Mouse (Mus musculus) embryonic facial prominence, embryonic 12.5 days (tissue): ENCODE results near the gene Olfr148. TPM values are rescaled to one million over a fixed set of nuclear protein-coding genes. Genes with fewer than 3 reads are reported as not detected.

Experiments
- ATAC-seq: fragments of 200-750 bp; cut with Nextera tagmentation; 2 replicates; pipeline ENCODE4 v1.8.0; 2017; ENCODE audit not compliant: insufficient number of reproducible peaks, insufficient read depth, low FRiP score, low TSS enrichment
- H3K27ac ChIP-seq: fragments of 300-500 bp; sonication (generic); 2 replicates; pipeline ENCODE4 v1.5.1; 2016; ENCODE audit warnings: mild to moderate bottlenecking
- H3K27me3 ChIP-seq: fragments of 300-500 bp; sonication (generic); 2 replicates; pipeline ENCODE4 v1.6.1; 2016; ENCODE audit warnings: mild to moderate bottlenecking, moderate library complexity
- H3K36me3 ChIP-seq: fragments of 300-500 bp; sonication (generic); 2 replicates; pipeline ENCODE4 v1.6.1; 2016; ENCODE audit warnings: mild to moderate bottlenecking
- H3K4me1 ChIP-seq: fragments of 300-500 bp; sonication (generic); 2 replicates; pipeline ENCODE4 v1.6.1; 2016
- H3K4me2 ChIP-seq: fragments of 300-500 bp; sonication (generic); replicated peaks from 2 replicates; pipeline ENCODE4 v1.6.1; 2016; ENCODE audit warnings: mild to moderate bottlenecking, moderate library complexity
- H3K4me3 ChIP-seq: fragments of 300-500 bp; sonication (generic); 2 replicates; pipeline ENCODE4 v1.5.1; 2016; ENCODE audit warnings: mild to moderate bottlenecking
- H3K9ac ChIP-seq: fragments of 300-500 bp; sonication (generic); 2 replicates; pipeline ENCODE4 v1.6.1; 2016; ENCODE audit warnings: mild to moderate bottlenecking, moderate library complexity
- H3K9me3 ChIP-seq: fragments of 300-500 bp; sonication (generic); 2 replicates; pipeline ENCODE4 v1.6.1; 2016; ENCODE audit warnings: mild to moderate bottlenecking, moderate library complexity
- WGBS: fragments of 180-500 bp; shearing (Covaris S2); methylation state at CpG from one replicate; pipeline ENCODE4 v1.1.7; 2016; 5-methylcytosine and 5-hydroxymethylcytosine counted together
- polyA plus RNA-seq: library from polyadenylated mRNA; unstranded; fragments of >200 nt; fragmentation: Nextera tagmentation; extraction: Ambion mirVana; gene quantifications from 2 replicates; pipeline ENCODE4 v1.2.1, GENCODE M21; 2016

Gene Olfr148
- polyA plus RNA-seq, result not detected in 2 replicates

GRCm38 (mm10) chr9:39610355-39610754 lies at the start of gene Olfr148:
Gene Olfr148, plus strand, starts transcription at chr9:39610655.
- ATAC-seq, result no peak
- WGBS, result 71% methylated on average over 3 of the region's 3 CpGs
- H3K4me3 ChIP-seq, result no peak within 1 kb of the TSS
- H3K9me3 ChIP-seq, result no peaks in the 10 kb centered on the region
- no peaks in the 10 kb centered on the region for H3K27me3 ChIP-seq
- H3K4me2 ChIP-seq, result no peak within 1 kb of the TSS
- no peaks in the 10 kb centered on the region for H3K36me3 ChIP-seq
- no peak within 1 kb of the TSS for H3K27ac ChIP-seq
- H3K9ac ChIP-seq, result no peak within 1 kb of the TSS
- H3K4me1 ChIP-seq, result no peaks in the 10 kb centered on the region

- Histone ChIP-seq H3K9me3 (no peaks in the 10 kb centered on the region), H3K4me3 (no peak within 1 kb of the TSS), H3K4me2 (no peak within 1 kb of the TSS), H3K36me3 (no peaks in the 10 kb centered on the region), H3K9ac (no peak within 1 kb of the TSS), H3K27me3 (no peaks in the 10 kb centered on the region), H3K27ac (no peak within 1 kb of the TSS), H3K4me1 (no peaks in the 10 kb centered on the region)
- 68% methylated on average over 3 of the region's 3 CpGs for WGBS
- ATAC-seq, result no peak
Observed at GRCm38 (mm10) chr9:39575469-39575868, 35.0 kb upstream of the Olfr148 start, which contains the start of gene Olfr959. Gene Olfr959, minus strand, starts transcription at chr9:39575569.

GRCm38 (mm10) chr9:39577050-39577449 lies 33.4 kb upstream of the Olfr148 start:
- WGBS, result 84% methylated on average over 5 of the region's 5 CpGs
- no peaks in the 10 kb centered on the region for H3K9me3 ChIP-seq
- H3K36me3 ChIP-seq, result no peaks in the 10 kb centered on the region
- H3K27ac ChIP-seq, result no peak overlapping the region
- H3K4me2 ChIP-seq, result no peak overlapping the region
- H3K9ac ChIP-seq, result no peak overlapping the region
- ATAC-seq, result no peak
- H3K4me1 ChIP-seq, result no peaks in the 10 kb centered on the region; the same call in 1 of the 2 replicates
- no peaks in the 10 kb centered on the region for H3K27me3 ChIP-seq
- H3K4me3 ChIP-seq, result no peak overlapping the region

GRCm38 (mm10) chr9:39602536-39603332 lies 7.7 kb upstream of the Olfr148 start:
- Histone ChIP-seq H3K36me3 (peaks cover 5% of the 10 kb centered on the region; the same call in 1 of the 2 replicates), H3K9ac (no peak overlapping the region), H3K27ac (peak overlapping the region; percentile 46; the same call in 1 of the 2 replicates), H3K27me3 (no peaks in the 10 kb centered on the region), H3K4me2 (peak overlapping the region; percentile 69), H3K4me3 (peak overlapping the region; percentile 46), H3K4me1 (peaks cover 4% of the 10 kb centered on the region; the same call in 1 of the 2 replicates), H3K9me3 (no peaks in the 10 kb centered on the region)
- ATAC-seq, result 0 out of 2 replicates have a peak, but pooled peaks have one; percentile 55
- WGBS, result under 1% methylated on average over 19 of the region's 19 CpGs

GRCm38 (mm10) chr9:39603333-39603845 lies 7.1 kb upstream of the Olfr148 start:
- H3K27ac ChIP-seq, result peak overlapping the region; percentile 72
- peak; percentile 74; the same call in 1 of the 2 replicates for ATAC-seq

GRCm38 (mm10) chr9:39603999-39604453 lies 6.4 kb upstream of the Olfr148 start, which contains the start of gene AW551984:
Gene AW551984, minus strand, starts transcription at chr9:39604403.
- Histone ChIP-seq H3K27ac (peak within 1 kb of the TSS; percentile 72), H3K4me2 (peak within 1 kb of the TSS; percentile 69), H3K27me3 (no peaks in the 10 kb centered on the region), H3K36me3 (peaks cover 5% of the 10 kb centered on the region; the same call in 1 of the 2 replicates), H3K9ac (peak within 1 kb of the TSS; percentile 19; the same call in 1 of the 2 replicates), H3K9me3 (no peaks in the 10 kb centered on the region), H3K4me3 (peak within 1 kb of the TSS; percentile 46), H3K4me1 (peaks cover 4% of the 10 kb centered on the region; the same call in 1 of the 2 replicates)
- 0% methylated on average over 8 of the region's 8 CpGs for WGBS
- ATAC-seq, result peak; percentile 85

More at GRCm38 (mm10) chr9:39603333-39603845, 7.1 kb upstream of the Olfr148 start:
- peaks cover 5% of the 10 kb centered on the region; the same call in 1 of the 2 replicates for H3K36me3 ChIP-seq
- peak overlapping the region; percentile 19; the same call in 1 of the 2 replicates for H3K9ac ChIP-seq
- peak overlapping the region; percentile 46 for H3K4me3 ChIP-seq
- peaks cover 4% of the 10 kb centered on the region; the same call in 1 of the 2 replicates for H3K4me1 ChIP-seq
- no peaks in the 10 kb centered on the region for H3K9me3 ChIP-seq
- H3K4me2 ChIP-seq, result peak overlapping the region; percentile 69
- no peaks in the 10 kb centered on the region for H3K27me3 ChIP-seq
- WGBS, result under 1% methylated on average over 9 of the region's 9 CpGs

GRCm38 (mm10) chr9:39608497-39608896 lies 2.0 kb upstream of the Olfr148 start:
- H3K9me3 ChIP-seq, result no peaks in the 10 kb centered on the region
- peaks cover 4% of the 10 kb centered on the region; the same call in 1 of the 2 replicates for H3K4me1 ChIP-seq
- no peak overlapping the region for H3K9ac ChIP-seq
- H3K36me3 ChIP-seq, result no peaks in the 10 kb centered on the region
- no peak overlapping the region for H3K4me3 ChIP-seq
- no peak overlapping the region for H3K27ac ChIP-seq
- H3K4me2 ChIP-seq, result no peak overlapping the region
- ATAC-seq, result no peak
- H3K27me3 ChIP-seq, result no peaks in the 10 kb centered on the region

- H3K36me3 ChIP-seq, result no peaks in the 10 kb centered on the region
- WGBS, result 63% methylated on average over 1 of the region's 1 CpGs
- H3K4me3 ChIP-seq, result no peak overlapping the region
- no peak overlapping the region for H3K4me2 ChIP-seq
- no peaks in the 10 kb centered on the region for H3K27me3 ChIP-seq
- H3K27ac ChIP-seq, result no peak overlapping the region
- no peaks in the 10 kb centered on the region for H3K4me1 ChIP-seq
- no peak for ATAC-seq
- no peaks in the 10 kb centered on the region for H3K9me3 ChIP-seq
- no peak overlapping the region for H3K9ac ChIP-seq
Observed at GRCm38 (mm10) chr9:39611953-39612352, 1.5 kb downstream of the Olfr148 start.

GRCm38 (mm10) chr9:39621073-39621472 lies 10.6 kb downstream of the Olfr148 start, which contains the start of gene Olfr960:
Gene Olfr960, plus strand, starts transcription at chr9:39621373.
- no peaks in the 10 kb centered on the region for H3K27me3 ChIP-seq
- H3K36me3 ChIP-seq, result no peaks in the 10 kb centered on the region
- H3K9me3 ChIP-seq, result no peaks in the 10 kb centered on the region
- H3K4me1 ChIP-seq, result no peaks in the 10 kb centered on the region
- ATAC-seq, result no peak
- no peak within 1 kb of the TSS for H3K9ac ChIP-seq
- no peak within 1 kb of the TSS for H3K4me3 ChIP-seq
- no peak within 1 kb of the TSS for H3K27ac ChIP-seq
- 79% methylated on average over 1 of the region's 1 CpGs for WGBS
- H3K4me2 ChIP-seq, result no peak within 1 kb of the TSS

- H3K4me2 ChIP-seq, result no peak overlapping the region
- 94% methylated on average over 3 of the region's 3 CpGs for WGBS
- no peaks in the 10 kb centered on the region for H3K36me3 ChIP-seq
- ATAC-seq, result no peak
- H3K27ac ChIP-seq, result no peak overlapping the region
- no peak overlapping the region for H3K4me3 ChIP-seq
- H3K9ac ChIP-seq, result no peak overlapping the region
- no peaks in the 10 kb centered on the region for H3K27me3 ChIP-seq
- no peaks in the 10 kb centered on the region for H3K9me3 ChIP-seq
- no peaks in the 10 kb centered on the region for H3K4me1 ChIP-seq
Observed at GRCm38 (mm10) chr9:39623783-39624182, 13.3 kb downstream of the Olfr148 start.

GRCm38 (mm10) chr9:39624711-39625110 lies 14.3 kb downstream of the Olfr148 start:
- Histone ChIP-seq H3K9ac (no peak overlapping the region), H3K4me1 (no peaks in the 10 kb centered on the region), H3K4me3 (no peak overlapping the region), H3K9me3 (no peaks in the 10 kb centered on the region), H3K27me3 (no peaks in the 10 kb centered on the region), H3K27ac (no peak overlapping the region), H3K36me3 (no peaks in the 10 kb centered on the region), H3K4me2 (no peak overlapping the region)
- 77% methylated on average over 2 of the region's 2 CpGs for WGBS
- ATAC-seq, result no peak
